Mouse (Mus musculus) natural killer cell, adult 2 months (primary cell): ENCODE data around the gene Sipa1.
A peak's percentile ranks its signal among the peaks of the same experiment; 100 is the strongest.

Experiments used
- DNase-seq, 2 experiments: peaks; one replicate each; pipeline ENCODE4 v3.0.0; 2022; ENCODE audit warnings: low spot score in 2 of 2

Sipa1 gene

GRCm38 (mm10) chr19:5662981-5663913, at the start of gene Sipa1:
Gene Sipa1 (minus strand): TSS chr19:5663707.
- DNase-seq: peak; percentile 86

- no peak for DNase-seq
These were observed 49.7 kb upstream of the Sipa1 start for GRCm38 (mm10) chr19:5713255-5713654.

DNA sequence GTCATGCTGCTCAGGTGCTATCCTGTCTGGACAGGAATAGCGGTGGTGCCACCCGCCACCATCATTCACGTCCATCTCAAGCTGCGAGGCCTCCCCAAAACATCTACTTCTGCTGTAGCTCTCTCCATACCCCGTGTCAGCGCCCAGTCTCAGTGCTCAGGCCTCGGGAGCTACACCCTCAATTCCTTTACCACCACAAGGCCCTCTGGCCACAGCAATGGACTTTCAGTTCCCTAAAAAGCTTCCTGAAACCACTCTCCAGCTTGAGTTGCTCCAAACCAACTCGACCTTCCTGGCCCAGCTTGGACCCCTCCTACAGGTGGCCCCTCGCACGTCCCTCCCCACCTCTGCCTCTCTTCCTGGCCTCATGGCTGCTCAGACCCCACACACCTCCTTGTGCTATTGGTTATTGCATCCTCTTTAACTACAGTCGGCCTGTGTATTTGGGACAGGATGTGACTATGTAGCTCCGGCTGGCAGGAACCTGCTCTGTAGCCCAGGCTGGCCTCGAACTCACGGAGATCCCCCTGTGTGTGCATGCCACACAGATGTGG, 48.5 kb upstream of the Sipa1 start:
- DNase-seq: peak in 1 of 2 experiments; percentile 29

DNA sequence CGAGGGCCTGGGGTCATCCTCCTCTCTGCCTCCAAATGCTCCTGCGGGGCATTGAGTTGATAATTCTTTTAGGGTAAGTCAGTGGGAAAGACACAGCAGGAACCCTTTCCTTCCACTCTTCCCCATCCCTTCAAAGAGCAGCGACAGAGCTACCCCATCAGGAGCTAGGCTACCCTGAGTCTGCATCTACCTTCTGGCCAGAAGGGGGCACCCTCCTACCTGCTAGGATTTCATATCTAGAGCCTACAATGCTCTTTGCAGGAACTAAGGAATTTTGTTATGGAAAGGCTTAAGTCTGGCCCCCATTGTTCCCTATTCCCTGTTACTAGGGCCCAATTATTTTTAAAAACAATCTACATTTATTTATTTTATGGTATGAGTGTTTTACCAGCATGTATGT, 47.7 kb upstream of the Sipa1 start:
- peak in 1 of 2 experiments; percentile 62 for DNase-seq

GRCm38 (mm10) chr19:5710581-5710980, 47.1 kb upstream of the Sipa1 start:
- DNase-seq: no peak

DNA sequence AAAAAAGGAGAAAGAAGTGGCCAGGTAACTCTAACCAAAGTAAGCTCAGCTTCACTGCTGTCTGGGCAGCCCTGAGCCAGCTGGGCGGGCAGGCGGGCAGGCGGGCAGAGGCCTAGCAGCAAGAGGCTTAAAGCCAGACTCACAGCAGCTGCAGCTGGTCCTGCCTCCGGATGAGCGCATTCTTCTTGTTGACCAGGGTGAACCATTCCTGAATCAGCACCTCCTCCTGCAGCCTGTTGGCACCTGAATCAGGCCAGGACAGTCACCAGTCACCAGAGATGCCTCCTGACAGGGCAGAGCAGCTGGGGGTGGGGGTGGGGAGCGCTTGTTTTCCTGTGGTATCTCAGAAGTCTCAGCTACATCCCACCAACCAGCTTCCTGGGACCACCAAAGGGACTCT, 46.6 kb upstream of the Sipa1 start:
- DNase-seq: no peak

DNA sequence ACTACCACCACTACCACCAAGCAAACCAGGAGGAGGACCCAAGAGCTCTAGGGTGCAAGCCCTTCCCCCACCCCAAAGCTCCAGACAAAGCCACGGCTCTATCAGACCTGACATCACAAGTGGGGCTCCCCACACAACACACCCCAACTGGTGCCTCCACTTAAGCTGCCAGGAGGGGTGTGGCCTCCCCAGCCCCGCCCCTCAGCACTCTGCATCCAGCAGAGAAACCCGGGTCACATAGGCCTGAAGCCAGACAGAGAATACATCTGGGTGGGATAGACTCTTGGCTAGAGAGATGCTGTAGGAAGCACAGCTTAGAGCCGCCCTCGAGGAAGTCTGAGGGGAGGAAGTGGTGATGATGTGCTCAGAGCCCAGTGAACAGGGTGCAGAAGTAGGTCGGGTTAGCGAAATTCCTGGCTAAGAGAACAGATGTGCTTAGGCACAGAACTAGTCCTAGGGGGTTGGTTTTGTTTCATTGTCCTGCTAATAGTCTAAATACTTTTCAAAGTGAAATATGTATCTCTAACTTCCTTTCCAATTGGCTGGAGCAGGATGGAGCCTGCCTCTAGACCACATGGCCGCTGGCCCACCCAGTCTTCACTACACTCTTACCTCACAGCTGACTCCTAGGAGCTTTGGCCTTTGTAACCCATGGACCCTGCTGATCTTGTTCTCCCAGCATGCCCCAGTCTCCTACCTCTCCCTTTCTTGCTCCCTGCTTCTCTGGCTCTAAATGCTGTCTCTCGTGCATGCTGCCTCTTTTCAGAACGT, 41.5 kb upstream of the Sipa1 start:
- peak; percentile 54 to 70 for DNase-seq

DNA sequence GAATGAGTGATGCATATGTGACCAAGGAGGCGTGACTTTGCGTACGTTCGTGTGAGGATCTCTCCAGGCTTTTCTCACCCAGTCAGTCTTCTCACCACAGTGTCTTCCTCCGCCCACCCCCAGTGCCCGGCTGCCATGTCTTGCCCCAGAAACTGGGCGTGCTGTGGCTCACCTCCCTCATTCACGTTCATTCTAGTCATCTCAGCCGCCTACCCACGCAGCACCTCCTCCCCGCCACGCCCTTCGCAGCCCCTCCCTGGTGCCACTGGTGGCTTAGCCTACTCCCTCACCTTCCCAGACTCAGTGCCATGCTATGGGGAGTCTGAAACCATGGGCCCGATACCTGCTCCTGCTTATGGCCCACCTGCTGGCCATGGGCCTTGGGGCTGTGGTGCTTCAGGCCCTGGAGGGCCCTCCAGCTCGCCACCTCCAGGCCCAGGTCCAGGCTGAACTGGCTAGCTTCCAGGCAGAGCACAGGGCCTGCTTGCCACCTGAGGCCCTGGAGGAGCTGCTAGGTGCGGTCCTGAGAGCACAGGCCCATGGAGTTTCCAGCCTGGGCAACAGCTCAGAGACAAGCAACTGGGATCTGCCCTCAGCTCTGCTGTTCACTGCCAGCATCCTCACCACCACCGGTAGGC, 40.8 kb upstream of the Sipa1 start, which contains the start of gene Kcnk7:
Gene Kcnk7, plus strand, starts transcription at position 205 of the 638 bp plus-strand sequence.
- peak; percentile 71 to 85 for DNase-seq

GRCm38 (mm10) chr19:5695849-5696462, 32.4 kb upstream of the Sipa1 start:
- no peak for DNase-seq

GRCm38 (mm10) chr19:5693801-5694200, 30.3 kb upstream of the Sipa1 start:
- no peak for DNase-seq

DNA sequence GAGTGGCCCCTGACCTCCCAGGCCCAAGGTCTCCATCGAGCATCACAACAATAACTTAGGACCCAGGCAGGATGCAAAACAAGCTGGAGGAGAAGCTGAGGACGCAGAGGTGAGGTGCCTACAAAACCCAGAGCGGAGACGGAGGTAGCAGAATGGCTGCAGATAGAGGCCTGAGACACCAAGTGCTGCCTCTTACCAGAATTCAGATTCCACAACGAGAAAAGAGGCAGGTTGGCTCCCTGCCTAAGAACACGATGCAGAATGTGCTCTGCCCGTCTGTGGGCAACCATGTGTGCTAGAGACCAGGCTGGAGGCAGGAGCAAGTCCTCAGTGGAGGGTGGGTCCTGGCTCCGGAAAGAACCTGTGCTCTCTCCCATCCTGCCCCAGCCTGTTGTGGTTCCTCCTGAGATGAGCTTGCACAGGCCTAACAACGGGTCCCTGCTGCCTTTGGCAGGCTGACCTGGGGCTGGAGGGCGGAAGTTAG, 29.4 kb upstream of the Sipa1 start:
- no peak for DNase-seq

DNA sequence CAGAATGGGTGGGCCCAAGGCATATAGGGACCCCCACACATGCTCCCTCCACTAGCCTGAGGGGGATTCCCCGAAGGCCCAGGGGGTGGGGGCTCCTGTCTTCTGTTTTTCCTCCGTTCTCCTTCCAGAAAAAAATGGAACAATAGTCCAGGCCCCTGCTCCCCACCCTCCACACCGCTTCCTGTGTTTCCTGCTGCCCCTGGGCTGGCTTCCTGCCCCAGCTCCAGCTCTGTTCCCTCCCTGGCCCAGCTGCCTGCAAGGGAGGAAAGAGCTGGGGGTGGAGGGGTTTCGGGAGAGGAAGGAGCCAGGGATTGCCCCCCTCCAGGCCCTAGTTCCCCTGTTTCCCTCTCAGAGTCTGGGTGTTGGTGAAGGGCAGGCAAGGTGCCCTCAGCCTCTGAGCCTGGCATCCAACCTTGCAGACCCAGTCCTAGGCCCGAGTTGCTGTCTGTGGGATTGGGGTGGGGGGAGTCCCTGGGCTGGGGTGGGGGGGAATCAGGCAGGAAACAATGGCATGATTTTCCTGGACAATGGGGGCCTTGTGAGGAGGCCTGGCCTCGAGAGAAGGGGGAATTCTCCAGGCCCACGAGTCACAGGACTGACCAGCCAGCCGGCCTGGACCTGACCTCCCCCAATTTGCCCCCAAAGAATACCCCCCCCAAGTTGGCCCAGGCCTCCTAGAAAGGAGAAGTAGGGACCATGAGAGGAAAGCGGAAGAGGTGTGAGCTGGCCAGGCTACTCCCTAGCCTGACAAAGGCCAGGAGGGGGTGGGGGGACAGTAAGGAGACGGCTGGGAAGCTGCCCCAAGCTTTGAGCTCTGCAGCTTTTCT, 28.8 kb upstream of the Sipa1 start:
- DNase-seq: no peak

GRCm38 (mm10) chr19:5691601-5692000, 28.1 kb upstream of the Sipa1 start:
- no peak for DNase-seq

- no peak for DNase-seq
These were observed 26.8 kb upstream of the Sipa1 start for GRCm38 (mm10) chr19:5690343-5690735.

- peak; percentile 77 to 79 for DNase-seq
These were observed 26.2 kb upstream of the Sipa1 start for GRCm38 (mm10) chr19:5689565-5690342.

DNA sequence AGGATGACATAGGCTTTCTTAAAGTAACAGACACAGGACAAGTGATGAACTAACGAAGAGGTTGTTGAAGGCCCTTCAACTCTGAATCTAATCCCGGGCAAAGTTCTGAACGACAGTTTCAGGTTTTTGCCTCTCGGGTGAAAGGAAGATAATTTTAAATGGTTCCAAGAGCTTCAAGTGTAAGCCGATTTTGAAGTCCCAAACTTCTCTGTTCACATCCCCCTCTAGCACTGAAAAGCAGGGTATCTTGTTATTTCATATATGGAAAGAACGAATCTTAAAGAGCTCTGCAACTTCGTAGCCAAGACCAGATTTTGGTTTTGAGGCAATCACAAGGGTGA, 25.6 kb upstream of the Sipa1 start:
- no peak for DNase-seq

DNA sequence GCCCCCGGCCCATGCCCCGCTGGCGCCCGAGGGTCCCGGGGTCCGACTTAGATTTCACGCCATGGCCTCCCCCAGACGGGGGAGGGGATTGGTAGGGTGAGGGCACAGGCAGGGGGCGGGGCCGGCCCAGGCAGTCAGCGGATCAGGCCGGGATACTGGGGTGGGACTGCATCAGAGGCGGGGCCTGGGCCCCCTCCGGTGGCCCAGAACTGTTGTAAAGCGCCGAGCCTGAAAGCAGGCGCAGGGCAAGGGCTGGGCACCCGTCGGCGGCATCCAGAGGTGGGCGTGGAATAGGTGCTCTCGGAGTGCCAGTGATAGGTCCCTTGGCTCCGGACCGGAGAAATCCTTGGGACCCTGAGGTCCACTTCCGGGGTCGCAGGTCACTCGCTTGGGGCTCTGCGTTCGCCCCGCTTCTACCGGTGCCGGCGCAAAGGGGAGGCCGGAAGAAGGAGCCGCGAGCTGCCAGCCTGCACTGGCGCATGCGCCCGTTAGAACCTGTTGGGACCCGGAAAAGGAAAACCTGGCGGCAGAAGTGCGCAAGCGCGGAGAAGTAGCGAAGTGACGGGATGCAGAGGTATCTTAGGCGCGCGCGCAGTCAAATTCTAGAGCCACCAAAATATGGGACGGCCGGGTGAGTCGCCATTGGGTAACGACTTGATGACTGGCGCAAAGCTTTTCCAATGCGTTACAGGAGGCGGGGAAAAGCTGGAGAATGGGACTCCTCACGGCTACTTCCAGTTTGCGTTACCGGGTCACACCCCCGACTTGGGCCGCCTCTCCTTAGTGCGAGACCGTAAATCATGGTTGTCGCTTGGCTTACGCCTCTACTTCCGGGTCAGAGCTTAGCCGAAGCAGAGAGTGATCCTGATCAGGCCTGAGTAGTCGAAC, 24.9 kb upstream of the Sipa1 start, which contains the start of the genes Map3k11 and Pcnx3:
Gene Map3k11, plus strand, starts transcription at position 543 of the 888 bp plus-strand sequence.
Gene Pcnx3, minus strand, starts transcription at position 709 of the 888 bp plus-strand sequence.
- DNase-seq: peak; percentile 94 to 96

DNA sequence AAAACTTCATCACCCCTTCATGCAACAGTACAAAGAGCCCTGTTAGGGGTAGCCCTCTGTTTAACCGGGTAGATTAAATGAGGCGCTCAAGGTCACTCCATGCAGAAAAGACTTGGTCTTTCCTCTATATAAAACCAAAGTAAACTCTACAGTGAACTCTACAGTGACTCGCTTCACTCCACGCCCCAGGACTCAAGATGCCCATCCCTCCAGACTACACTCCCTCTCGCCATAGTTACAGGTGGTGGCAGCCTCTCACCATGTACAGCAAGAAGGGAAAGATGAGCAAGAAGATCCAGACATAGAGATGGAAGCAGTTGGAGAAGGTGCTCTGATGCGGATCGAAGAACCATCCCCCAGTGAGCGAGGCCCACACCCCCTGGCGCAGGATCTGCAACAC, 24.2 kb upstream of the Sipa1 start:
- no peak for DNase-seq
